Mouse (Mus musculus): ENCODE results near the gene Cavin2. TPM values are rescaled to one million over a fixed set of nuclear protein-coding genes. Genes with fewer than 3 reads are reported as not detected.

Gene Cavin2
- polyA plus RNA-seq, 2 experiments, result 25.6 to 50.9 TPM

DNA sequence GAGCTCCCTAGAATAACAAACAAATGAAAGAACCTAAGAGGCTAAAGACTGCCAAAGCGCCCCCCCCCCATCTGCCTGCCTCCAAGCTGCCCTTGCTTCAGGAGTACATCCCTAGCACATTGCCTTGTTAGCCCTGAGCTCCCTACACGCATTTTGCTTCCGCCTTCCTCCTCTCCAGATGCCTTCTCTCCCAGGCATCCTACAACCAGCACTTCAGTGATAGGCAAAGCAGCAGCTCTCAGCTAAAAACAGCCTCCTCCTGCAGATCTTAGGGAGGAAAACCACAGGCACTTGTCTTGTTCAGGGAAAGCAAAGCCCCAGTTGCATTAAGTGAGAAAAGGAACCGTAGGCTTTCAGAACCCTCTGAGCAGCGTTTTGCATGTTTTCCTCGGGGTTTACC is 45.4 kb downstream of the Cavin2 start:
- Histone ChIP-seq H3K27me3 (ENCODE audit: control insufficient read depth, insufficient read depth, low read length) (no peaks in the 10 kb centered on the region), H3K4me3 (replicated peaks; ENCODE audit: low read length) (no peak overlapping the region), H3K9ac (ENCODE audit: low read depth, low read length, severe bottlenecking) (no peak overlapping the region), H3K36me3 (ENCODE audit: control insufficient read depth, insufficient read depth, low read length) (no peaks in the 10 kb centered on the region), H3K4me1 (ENCODE audit: control insufficient read depth, insufficient read depth, low read length) (no peaks in the 10 kb centered on the region), H3K27ac (replicated peaks; ENCODE audit: low read depth, low read length) (no peak overlapping the region), H3K4me2 (replicated peaks; ENCODE audit: low read depth, low read length, severe bottlenecking) (peak overlapping the region; percentile 20), H3K9me3 (ENCODE audit: control insufficient read depth, low read length) (no peaks in the 10 kb centered on the region)
- no peak for TF ChIP-seq POLR2A (IDR thresholded peaks at IDR 0.05; ENCODE audit: borderline replicate concordance, extremely low read depth, insufficient read depth, insufficient read length)
- ATAC-seq (ENCODE audit: low FRiP score, low read depth) (peak; percentile 62), DNase-seq (ENCODE audit: low spot score) (no peak)
- 19% methylated on average over 6 of the region's 6 CpGs for WGBS

DNA sequence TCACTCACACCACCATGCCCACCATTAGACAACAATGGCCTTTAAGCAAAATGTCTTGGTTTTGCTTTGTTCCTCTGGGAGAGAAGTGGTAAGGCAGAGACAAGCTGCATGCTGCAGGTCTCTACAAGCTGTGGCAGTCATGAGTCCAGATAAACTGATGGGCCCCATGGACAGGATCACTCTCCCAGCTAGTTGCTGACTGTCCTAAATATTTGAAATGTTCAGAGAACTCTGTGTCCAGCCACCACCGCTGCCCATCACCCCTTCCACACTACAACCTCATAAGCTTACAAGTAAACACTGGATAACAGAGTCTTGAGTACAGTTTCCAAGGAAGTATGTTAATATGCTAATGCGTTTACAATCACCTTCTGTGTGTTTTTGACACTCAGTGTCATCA is 46.2 kb downstream of the Cavin2 start:
- TF ChIP-seq POLR2A (IDR thresholded peaks at IDR 0.05; ENCODE audit: borderline replicate concordance, extremely low read depth, insufficient read depth, insufficient read length), result no peak
- Histone ChIP-seq H3K27ac (replicated peaks; ENCODE audit: low read depth, low read length) (no peak overlapping the region), H3K36me3 (ENCODE audit: control insufficient read depth, insufficient read depth, low read length) (no peaks in the 10 kb centered on the region), H3K4me2 (replicated peaks; ENCODE audit: low read depth, low read length, severe bottlenecking) (no peak overlapping the region), H3K4me3 (replicated peaks; ENCODE audit: low read length) (no peak overlapping the region), H3K4me1 (ENCODE audit: control insufficient read depth, insufficient read depth, low read length) (no peaks in the 10 kb centered on the region), H3K27me3 (ENCODE audit: control insufficient read depth, insufficient read depth, low read length) (no peaks in the 10 kb centered on the region), H3K9me3 (ENCODE audit: control insufficient read depth, low read length) (no peaks in the 10 kb centered on the region), H3K9ac (ENCODE audit: low read depth, low read length, severe bottlenecking) (no peak overlapping the region)
- DNase-seq (ENCODE audit: low spot score) (no peak), ATAC-seq (ENCODE audit: low FRiP score, low read depth) (no peak)
- 92% methylated on average over 2 of the region's 2 CpGs for WGBS

DNA sequence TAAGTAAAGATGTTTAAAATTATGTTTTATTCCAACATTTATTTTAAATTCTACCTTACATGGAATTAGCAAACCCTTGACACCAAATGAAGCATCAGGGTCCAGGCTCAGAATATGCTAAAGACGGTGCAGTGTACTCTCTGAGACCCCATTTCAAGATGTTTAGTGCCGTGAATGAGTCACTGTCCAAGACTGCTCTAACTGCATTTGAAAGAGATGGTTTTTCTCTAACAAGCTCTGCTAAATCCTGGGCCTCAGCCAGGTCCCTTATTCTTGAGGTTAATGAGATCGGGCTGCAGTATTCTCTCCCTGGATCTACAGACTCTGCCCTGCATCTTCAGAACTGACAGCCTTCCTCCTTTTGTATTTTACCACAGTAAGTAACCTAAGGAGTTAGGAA is 55.2 kb downstream of the Cavin2 start:
- no peak for TF ChIP-seq POLR2A (IDR thresholded peaks at IDR 0.05; ENCODE audit: borderline replicate concordance, extremely low read depth, insufficient read depth, insufficient read length)
- Histone ChIP-seq H3K27me3 (ENCODE audit: control insufficient read depth, insufficient read depth, low read length) (no peaks in the 10 kb centered on the region), H3K9ac (ENCODE audit: low read depth, low read length, severe bottlenecking) (no peak overlapping the region), H3K36me3 (ENCODE audit: control insufficient read depth, insufficient read depth, low read length) (no peaks in the 10 kb centered on the region), H3K9me3 (ENCODE audit: control insufficient read depth, low read length) (no peaks in the 10 kb centered on the region), H3K4me1 (ENCODE audit: control insufficient read depth, insufficient read depth, low read length) (no peaks in the 10 kb centered on the region), H3K27ac (replicated peaks; ENCODE audit: low read depth, low read length) (no peak overlapping the region), H3K4me2 (replicated peaks; ENCODE audit: low read depth, low read length, severe bottlenecking) (no peak overlapping the region), H3K4me3 (replicated peaks; ENCODE audit: low read length) (no peak overlapping the region)
- ATAC-seq (ENCODE audit: low FRiP score, low read depth), result no peak
- WGBS, result 62% methylated on average over 3 of the region's 3 CpGs
- no peak for DNase-seq (ENCODE audit: low spot score)

DNA sequence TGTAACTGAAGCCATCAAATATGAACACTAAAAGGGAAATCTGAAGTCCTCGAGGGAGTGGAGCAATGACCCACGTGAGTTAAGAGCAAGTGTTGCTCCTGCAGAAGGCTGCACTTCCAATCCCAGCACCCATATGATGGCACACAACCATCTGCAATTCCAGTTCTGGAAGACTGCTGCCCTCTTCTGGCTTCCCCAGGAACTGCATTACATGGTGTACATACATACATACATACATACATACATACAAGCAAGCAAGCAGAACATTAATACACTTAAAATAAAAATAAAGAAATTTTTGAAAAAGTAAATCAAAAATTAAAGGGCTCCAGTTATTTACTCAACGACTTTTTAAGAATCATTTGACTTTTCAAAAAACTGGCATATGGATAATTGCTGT is 58.7 kb downstream of the Cavin2 start:
- no peak overlapping the region for H3K9ac ChIP-seq (ENCODE audit: low read depth, low read length, severe bottlenecking)
- no peaks in the 10 kb centered on the region for H3K9me3 ChIP-seq (ENCODE audit: control insufficient read depth, low read length)
- H3K27me3 ChIP-seq (ENCODE audit: control insufficient read depth, insufficient read depth, low read length), result no peaks in the 10 kb centered on the region
- WGBS, result 92% methylated on average over 3 of the region's 3 CpGs
- H3K36me3 ChIP-seq (ENCODE audit: control insufficient read depth, insufficient read depth, low read length), result no peaks in the 10 kb centered on the region
- no peak overlapping the region for H3K27ac ChIP-seq (replicated peaks; ENCODE audit: low read depth, low read length)
- H3K4me3 ChIP-seq (replicated peaks; ENCODE audit: low read length), result no peak overlapping the region
- TF ChIP-seq POLR2A (IDR thresholded peaks at IDR 0.05; ENCODE audit: borderline replicate concordance, extremely low read depth, insufficient read depth, insufficient read length), result no peak
- DNase-seq (ENCODE audit: low spot score), result no peak
- H3K4me1 ChIP-seq (ENCODE audit: control insufficient read depth, insufficient read depth, low read length), result no peaks in the 10 kb centered on the region
- H3K4me2 ChIP-seq (replicated peaks; ENCODE audit: low read depth, low read length, severe bottlenecking), result no peak overlapping the region
- no peak for ATAC-seq (ENCODE audit: low FRiP score, low read depth)

DNA sequence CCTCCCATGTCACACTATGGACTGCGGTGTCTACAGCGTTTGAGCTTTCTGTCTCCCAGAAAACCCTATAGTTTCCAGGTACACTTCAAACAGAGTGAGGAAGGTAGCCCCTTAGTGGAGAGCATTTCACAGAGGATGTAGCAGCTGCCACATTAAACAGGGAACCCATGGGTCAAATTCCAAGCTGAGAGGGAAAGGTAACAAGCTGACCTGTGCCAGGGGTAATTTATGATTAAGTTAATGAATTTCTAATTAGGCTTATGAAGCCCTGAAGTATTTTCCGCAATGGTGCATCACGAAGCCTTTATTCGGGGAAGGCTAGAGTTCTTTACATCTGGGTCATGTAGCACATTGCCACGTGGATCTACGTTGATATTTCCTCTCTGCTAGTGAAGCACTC is 59.7 kb downstream of the Cavin2 start:
- no peaks in the 10 kb centered on the region for H3K9me3 ChIP-seq (ENCODE audit: control insufficient read depth, low read length)
- H3K36me3 ChIP-seq (ENCODE audit: control insufficient read depth, insufficient read depth, low read length), result no peaks in the 10 kb centered on the region
- no peak overlapping the region for H3K4me2 ChIP-seq (replicated peaks; ENCODE audit: low read depth, low read length, severe bottlenecking)
- H3K4me1 ChIP-seq (ENCODE audit: control insufficient read depth, insufficient read depth, low read length), result no peaks in the 10 kb centered on the region
- no peak overlapping the region for H3K9ac ChIP-seq (ENCODE audit: low read depth, low read length, severe bottlenecking)
- DNase-seq (ENCODE audit: low spot score), result no peak
- no peaks in the 10 kb centered on the region for H3K27me3 ChIP-seq (ENCODE audit: control insufficient read depth, insufficient read depth, low read length)
- WGBS, result 52% methylated on average over 7 of the region's 7 CpGs
- no peak for TF ChIP-seq POLR2A (IDR thresholded peaks at IDR 0.05; ENCODE audit: borderline replicate concordance, extremely low read depth, insufficient read depth, insufficient read length)
- no peak for ATAC-seq (ENCODE audit: low FRiP score, low read depth)
- H3K27ac ChIP-seq (replicated peaks; ENCODE audit: low read depth, low read length), result no peak overlapping the region
- no peak overlapping the region for H3K4me3 ChIP-seq (replicated peaks; ENCODE audit: low read length)
